Mouse (Mus musculus): ENCODE measurements around the gene Sowahb.
"Not testable (repeated sequence)": the region's sequence is repeated elsewhere in the genome, so short reads cannot be mapped to it uniquely, and the experiment has no call there.

DNA sequence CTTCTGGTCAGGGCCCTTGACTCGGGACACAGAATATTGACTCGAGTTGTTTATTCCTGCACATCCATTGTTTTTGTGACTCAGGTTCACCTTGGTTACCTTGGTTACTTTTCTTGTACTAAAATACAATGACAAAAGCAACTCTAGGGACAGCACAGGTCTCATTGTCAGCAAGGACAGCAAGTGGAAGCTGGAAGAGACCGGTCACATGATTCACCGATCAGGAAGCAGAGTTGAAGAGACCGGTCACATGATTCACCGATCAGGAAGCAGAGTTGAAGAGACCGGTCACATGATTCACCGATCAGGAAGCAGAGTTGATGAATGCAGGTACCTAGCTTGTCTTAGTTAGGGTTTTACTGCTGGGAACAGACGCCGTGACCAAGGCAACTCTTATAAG is 25.6 kb downstream of the Sowahb start:
- TF ChIP-seq CTCF (IDR thresholded peaks at IDR 0.05; ENCODE audit: control insufficient read depth, insufficient read depth, insufficient read length); MYOG (IDR thresholded peaks at IDR 0.05; ENCODE audit: control insufficient read depth, extremely low read depth, insufficient read length); MAX (IDR thresholded peaks at IDR 0.05); FOSL1 (IDR thresholded peaks at IDR 0.05; ENCODE audit: insufficient read depth, low read length, poor library complexity, severe bottlenecking): not testable (repeated sequence)
- TF ChIP-seq USF1 (IDR thresholded peaks at IDR 0.05; ENCODE audit: low read depth) = peak; percentile 54

Measured in C2C12 (cell line).